Mouse (Mus musculus) retina, adult 2 months (tissue): ENCODE measurements at regions not wholly inside any gene's neighbourhood (a gene's known extent, or its start where the extent isn't known, plus 50 kb on each side); places are given as distances from the start of the nearest gene placed in this dataset.

ENCODE experiments used
- DNase-seq: peaks from one replicate; pipeline ENCODE4 v3.0.0-alpha.2; 2012; ENCODE audit warnings: low read depth, low spot score

DNA sequence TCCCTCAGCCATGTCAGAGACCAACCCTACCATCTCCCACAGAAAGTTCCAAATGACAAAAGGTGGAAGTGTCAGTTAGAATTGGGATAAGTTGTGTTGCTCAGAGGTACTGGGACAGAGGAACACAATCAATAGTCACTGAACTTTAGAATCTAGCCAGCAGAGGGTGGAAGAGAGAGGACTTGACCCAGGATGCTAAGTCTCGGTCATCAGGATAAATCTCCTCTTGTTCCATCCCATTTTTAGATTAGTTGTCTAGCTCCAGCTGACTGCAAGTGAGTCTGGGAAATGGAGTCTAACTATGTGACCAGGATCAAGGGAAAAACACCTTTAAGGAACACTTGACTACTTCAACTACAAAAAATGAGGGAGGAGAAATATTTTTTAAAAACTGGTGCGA, 91.5 kb downstream of the Fam84b start:
- no peak for DNase-seq

DNA sequence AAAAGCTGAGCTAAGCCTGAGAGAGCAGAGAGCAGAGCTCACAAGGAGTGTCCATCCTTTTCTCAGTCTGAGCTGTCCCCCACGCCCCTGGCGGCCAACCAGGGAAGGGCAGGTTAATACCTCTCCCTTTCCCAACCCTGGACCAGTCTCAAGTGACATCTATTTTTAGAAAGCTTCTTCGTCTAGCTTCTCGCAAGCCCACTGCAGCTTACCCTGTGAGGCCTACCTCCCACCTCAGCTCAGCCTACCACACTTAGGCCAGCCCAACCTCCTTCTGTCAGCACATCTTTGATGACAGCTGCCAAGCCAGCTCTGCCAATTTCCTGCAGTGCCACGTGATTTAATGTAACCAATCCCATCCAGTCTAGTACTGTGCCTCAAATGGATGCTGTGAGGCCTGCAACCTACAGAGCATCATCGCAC, 93.6 kb downstream of the Fam84b start:
- DNase-seq, result peak; percentile 6

DNA sequence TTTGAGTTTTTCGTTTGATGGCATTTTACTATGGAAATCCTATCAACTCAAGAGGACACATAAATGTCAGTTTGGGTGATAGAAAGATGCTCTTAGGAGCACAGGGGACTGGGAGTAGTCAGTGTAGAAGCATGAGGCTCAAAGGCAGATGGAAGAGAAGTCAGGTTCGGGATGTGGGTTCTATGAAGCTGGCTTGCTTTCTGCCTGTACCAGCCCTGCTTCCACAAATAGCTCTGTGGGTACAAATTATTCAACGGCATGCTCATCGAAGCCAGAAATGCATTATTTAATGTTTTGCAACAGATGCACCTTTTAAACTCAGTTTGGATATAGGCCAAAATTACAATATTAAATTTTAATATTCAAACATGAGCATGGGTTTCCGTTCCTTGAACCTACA, 99.3 kb downstream of the Fam84b start:
- no peak for DNase-seq

DNA sequence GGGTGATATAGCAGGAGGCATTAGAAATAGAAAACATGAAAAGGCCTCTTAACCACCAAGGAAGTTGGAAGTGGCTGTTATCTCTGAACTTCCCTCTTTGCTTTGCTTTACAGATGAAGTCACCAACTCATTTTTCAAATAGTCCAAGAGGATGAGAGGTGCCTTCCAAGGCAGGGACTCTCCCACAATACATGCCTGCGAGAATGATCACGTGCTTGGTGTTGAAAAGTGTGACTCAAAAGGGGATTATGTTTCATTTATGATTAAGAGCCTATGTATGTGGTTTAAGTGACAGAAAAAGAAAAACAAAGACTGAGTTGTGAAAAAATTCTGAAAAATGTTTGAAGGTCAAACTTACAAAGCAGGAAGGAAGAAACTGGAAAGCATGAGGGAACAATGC, 114.0 kb downstream of the Fam84b start:
- DNase-seq, result no peak

DNA sequence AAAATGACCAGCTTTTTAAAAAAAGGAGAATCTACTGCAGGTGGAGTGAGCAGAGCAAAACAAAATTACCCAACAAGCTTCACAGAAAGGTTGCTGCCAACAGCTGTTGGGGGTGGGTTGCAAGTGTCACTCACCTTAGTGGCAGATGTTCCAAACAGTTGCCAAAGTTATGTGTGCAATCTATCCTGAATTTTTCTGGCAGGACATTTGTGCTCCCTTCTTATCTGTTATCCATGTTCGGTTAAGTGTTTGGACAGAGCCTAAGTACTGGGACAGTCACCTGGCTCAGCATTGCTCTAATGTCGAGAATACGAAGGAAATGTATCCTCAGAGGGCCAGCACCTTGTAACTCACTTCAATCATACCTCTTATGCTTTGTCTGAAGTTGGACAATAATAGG, 115.3 kb downstream of the Fam84b start:
- DNase-seq, result no peak

DNA sequence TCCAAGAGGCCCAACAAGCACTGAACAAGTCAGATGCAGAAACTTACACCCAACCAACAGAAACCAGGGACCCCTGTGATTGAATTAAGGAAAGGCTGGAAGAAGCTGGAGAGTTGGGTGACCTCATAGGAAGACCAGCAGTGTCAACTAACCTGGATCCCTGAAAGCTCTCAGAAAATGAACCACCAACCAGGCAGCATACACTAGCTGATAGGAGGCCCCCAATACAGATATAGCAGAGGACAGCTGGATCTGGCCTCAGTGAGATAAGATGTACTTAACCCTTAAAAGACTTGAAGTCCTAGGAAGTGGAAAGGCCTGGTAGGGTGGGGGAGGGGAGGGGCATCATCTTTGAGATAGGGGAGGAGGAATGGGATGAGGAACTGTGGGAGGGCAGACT, 121.2 kb downstream of the Fam84b start:
- DNase-seq, result no peak

DNA sequence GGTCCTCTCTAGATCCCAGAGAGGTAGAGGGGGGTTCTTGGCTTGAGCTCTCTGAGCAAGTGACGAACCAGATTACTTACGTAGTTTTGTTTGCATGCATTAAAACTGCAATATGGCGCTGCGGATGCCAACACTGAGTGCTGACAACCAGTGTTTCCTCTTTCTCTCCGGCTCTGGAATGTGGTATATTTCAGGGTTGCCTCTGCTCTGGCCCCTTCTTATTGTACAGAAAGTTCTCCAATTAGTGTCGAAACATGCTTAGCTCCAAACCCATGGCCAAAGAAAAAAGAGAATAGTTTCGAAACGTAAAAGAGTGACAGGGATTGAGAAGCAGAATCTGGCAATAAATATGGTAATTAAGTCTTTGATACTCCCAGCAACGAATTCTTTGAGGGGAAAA, 124.8 kb downstream of the Fam84b start:
- no peak for DNase-seq

DNA sequence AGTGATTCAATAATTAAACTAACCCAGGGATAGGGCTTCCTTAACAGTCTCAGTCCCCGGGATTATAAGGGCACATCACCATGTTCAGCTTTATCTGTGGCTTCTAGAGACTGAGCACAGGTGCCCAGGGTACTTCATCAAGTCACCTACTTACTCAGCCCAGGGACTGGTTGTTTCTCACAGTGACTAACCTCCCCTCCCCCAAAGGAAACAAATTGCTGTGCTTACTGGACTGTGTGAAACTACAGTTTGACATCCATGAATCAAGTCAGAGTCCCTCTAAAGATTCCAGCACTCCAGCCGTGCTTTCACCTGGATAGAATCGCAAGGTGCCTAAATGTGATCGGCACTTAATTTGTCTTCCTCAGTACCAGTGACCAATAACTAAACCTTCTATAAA, 125.2 kb downstream of the Fam84b start:
- no peak for DNase-seq

DNA sequence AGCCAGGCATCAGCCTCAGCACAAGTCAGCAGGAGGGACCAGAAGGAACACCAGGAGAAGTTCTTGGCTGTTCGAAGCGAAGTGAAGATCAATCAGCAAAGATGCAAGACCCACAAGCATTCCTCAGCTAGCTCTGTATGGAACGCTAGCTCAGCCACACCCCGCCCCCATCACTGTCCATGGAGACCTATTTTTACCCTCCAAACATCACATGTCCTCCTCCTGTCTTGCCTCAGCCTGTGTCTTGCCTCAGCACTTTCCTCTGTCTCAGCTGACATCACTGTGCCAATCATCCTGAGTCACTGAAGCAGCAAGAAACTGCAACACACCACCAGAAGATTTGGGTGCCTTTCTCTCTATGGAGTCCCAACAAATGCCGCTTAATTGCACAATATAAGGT, 134.2 kb downstream of the Fam84b start:
- DNase-seq, result no peak

DNA sequence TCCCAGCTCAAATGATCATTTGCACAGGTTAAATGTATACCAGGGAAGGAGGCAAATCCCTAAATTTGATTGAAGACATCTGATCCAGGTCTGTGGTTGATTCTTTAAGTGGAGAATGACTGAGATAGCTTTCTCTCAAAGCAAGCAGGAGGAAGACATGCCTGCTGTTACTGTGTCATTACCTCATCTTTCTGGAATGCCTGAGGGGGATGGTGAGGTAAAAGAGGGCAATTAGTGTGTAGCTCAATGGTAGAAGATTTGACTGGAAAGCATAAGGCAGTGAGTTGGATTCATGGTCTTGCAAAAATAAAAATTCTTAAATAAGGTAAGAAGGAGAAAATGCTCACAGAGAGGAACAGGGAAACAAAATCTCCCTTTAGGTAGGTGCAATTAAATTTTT, 144.9 kb downstream of the Fam84b start:
- DNase-seq, result no peak

DNA sequence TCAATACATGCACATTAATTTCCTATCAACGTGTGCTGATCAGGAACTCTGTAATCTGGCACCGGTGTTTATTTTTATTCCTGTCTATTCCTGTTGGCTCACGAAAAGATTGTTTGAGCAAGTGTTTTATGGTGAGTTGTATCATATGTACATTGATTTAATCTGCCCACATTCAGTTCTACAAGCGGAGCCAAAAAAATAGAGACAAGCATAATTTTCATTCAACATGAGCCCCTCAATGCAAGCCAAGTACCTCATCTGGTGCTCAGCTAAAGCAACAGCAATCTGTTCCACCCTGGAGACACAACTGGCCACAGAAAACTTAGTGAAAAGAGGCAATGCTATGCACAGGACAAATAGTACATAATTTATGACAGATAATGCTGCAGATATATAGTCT, 147.6 kb downstream of the Fam84b start:
- DNase-seq, result no peak

DNA sequence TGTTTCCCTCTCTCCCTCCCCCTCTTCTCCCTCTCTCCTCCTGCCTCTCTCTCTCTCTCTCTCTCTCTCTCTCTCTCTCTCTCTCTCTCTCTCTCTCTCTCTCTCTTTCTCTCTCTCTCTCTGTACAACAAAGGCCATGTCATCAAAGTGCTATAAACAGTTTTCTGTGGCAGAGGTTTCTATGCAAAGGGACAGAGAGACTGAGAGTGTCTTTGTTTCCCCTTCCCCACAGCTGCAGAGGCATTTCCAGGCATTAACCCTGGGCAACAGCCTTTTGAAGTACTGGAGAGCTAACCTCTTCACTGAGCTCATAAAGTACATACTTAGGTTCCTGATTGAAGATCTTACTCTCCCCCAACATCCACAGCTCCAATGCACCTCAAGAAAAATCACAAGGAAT, 152.3 kb downstream of the Fam84b start:
- DNase-seq, result no peak

DNA sequence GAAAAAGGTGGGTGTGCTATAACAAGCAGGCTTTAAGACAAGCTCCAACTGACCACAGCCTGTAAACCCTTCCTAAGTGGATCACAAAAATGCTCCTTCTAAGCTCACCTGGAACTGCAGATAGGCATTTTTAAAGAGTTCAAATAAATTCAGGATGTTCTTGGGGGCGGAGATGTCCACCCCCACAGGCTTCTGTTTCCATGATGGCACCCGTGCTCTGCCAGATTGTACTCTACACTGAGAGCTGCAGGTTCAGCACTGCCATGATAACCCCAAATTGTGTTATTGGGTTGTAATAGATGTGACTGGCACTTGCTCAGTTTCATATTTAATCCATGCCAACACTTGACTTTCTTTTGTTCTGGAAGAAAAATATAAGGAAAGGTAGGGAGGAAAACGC, 158.8 kb downstream of the Fam84b start:
- no peak for DNase-seq

DNA sequence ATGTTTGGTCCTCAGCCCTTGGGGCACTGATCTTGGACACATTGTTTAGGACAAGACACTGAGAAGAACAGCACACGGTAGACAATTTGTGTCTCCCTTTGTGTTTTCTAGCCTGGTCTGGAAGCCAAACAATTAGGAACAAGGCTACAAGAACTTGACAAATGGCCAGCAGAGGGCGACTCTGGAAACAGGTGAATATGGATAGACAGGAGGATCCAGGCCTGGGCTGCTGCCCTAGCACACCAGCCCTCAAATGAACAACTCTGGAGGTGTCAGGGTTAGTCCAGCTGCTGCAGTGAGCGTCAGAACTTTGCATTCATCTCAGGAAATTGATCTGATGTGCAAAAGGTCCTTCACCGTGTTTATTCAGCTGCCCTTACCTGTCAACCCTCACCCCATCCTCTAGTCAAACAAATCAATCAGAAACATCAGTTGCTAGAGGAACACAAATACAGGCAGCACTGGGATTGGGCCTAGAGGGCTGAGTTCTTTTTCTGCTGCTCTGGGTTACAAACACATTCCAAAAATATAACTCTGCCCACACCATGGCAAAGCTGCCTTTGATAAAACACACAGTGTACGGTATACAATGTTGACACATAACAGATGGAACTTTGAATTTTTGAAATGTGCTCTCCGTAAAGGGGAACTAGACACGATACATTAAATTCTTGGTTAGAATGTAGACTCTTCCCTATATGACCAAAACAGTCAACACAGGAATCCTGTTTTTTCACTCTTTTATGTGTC, 159.7 kb downstream of the Fam84b start:
- no peak for DNase-seq

DNA sequence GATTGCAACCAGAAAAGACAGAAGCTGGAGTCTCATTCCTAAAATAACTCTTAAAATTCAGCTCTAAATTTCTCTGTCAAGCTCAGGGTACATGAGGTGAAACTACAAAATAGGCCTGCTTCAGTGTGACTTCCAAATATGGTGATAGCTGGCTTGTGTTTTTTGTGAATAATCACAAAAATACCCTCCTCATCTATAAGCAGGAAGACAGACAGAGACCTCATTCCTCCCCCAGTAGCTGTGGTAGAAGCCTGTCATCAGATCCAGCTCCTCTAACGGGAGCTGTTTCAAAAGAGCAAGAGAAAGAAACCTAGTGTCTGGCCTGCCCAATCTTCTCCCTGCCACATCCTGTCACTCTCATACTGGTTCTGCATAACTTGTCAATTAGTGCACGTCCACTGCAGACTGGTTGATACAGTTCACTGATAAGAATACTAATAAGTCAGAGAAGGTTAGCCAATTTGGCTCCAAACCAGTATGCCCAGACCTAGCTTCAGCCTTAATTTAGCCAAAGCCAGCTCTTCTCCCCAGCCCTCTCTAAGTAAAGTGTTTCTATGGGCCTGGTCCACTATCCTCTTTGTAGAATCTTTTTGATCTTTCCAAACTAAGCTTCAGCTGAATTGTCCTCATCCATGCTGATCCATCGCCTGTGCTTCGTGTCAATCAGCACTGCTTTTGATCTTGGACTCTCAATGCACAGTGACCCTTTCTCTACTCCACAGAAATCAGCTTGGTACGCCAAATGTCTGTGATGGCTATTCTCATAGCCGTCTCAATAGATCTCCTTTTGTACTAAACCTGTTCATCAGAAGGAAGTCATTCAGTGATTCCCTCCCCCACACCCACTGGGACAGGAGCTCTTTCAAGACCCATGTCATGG, 160.6 kb downstream of the Fam84b start:
- no peak for DNase-seq

DNA sequence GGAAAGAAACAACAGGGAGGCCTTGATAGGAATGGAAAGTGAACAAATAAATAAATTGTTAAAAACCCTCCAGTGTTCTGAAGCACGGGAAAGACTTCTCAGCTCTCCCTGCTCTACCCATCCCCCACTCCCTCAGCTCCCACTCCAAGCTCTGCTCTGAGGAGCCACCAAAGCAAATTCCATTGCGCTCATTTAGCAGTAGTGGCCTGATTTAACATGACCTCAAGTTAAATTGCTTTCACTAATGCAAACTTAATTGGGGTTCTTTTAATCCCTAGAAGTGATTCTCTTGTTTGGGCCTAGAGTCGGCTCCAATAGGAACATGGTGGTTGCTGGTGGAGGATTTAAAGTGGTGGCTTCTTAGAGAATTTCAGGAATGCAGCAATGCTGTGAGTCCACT, 161.4 kb downstream of the Fam84b start:
- no peak for DNase-seq

DNA sequence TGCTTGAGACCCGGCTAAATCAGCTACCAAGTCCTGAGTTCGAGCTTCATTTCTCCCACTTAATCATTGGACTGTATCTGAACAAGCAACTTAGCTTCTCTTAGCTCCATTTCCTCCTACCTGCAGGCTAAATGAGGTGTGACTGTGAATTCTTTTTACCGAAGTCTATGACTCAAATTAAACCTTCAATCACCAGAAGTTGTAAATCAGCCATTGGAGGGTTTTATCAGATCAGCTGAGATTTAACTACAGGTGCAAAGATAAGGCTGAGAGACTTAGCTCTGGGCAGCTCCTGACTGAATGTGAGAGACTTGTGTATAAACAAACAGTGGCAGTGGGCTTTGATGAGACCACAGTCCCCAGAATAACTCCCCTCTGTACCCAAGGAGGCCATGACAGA, 176.2 kb downstream of the Fam84b start:
- no peak for DNase-seq

DNA sequence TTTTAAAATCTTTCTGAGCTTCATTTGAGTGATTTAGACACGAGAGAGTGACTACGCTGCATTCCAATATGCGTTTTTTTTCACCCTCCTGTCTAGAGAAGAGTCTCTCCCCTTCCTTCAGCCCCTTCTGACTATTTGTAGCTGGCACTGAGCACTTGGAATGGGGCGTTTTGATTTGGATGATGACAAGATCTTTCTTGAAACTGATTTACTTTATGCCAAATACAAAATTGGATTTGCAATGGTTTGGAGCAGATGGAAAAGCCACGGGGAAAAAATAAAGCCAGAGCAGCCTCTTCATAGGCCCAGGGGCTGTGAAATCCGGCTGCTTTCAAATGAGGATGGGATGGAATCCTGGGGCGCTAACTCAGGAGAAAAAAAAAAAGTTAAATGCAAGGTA, 196.0 kb downstream of the Fam84b start:
- no peak for DNase-seq

DNA sequence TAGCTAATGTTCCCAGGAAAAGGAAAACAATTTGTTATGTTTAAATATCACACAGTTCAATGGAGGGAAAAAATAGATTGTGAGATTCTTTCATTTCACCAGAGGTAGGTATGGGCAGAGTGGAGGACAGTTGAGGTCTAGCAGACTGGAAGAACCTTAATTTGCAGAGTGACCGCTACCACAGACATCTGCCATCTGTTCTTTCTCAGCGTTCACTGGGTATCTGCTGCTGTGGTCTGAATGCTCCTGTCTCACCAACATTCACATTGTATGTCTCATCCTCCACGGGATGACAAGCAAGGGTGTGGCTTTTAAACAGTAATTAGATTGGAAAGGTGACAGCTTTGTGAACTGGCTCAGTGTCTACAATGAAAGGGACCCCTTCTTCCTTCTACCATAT, 198.5 kb downstream of the Fam84b start:
- DNase-seq, result no peak

DNA sequence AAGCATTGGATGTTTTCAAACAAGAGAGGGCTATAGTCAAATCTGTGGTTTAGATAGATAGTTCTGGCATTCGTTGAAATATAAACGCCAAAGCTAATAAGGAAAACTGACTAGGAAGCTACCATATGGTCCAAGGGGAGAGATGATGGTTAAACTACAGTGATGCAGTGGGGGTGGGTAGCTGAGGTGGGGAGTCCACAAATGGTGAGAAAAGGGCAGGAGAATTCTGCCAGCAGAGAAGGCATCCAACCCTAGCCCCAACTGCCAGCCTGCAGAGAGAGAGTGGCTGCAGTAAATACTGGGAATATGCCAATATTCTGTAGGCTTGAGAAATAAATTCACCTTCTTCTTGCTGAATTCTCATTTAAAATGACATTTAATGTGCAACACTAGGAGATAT, 204.3 kb downstream of the Fam84b start:
- DNase-seq, result no peak

DNA sequence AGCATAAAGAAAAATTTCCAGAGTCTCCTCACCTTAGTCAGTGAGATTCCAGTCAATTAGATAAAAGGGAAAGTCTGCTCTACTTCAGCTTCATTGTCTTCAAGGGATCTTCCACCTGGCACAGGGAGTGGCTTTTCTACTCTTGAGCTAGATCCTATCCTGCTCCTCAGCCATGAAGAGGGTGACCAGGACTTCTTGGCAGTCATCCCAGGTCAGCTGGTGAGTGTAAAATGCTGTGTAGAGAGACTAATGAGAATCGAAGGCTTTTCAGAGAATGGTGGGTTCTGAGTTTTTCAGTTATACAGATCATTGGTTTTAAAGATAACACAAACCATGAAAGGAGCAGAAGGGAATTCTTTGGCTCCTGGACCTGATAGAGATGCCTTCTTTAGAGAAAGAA, 211.8 kb downstream of the Fam84b start:
- DNase-seq, result no peak

DNA sequence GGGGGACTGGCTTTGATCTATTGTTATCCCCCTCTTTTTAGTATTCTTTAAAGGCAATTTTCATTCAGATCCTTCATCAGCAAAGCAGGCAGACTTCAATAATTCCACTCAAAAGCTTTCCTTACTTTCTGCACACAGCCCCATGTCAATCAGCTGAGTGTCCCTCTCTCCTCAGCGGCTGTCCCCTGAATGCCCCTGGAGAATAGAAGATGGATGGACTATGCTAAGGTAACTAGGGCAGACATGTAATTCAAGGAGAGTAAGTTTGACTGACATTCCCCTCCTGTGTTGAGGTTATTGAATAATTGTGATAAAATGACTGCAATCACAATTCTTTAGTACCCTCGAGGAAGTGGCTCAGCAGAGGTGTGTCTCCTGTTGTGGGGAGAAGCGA, 220.1 kb downstream of the Fam84b start:
- DNase-seq, result no peak

DNA sequence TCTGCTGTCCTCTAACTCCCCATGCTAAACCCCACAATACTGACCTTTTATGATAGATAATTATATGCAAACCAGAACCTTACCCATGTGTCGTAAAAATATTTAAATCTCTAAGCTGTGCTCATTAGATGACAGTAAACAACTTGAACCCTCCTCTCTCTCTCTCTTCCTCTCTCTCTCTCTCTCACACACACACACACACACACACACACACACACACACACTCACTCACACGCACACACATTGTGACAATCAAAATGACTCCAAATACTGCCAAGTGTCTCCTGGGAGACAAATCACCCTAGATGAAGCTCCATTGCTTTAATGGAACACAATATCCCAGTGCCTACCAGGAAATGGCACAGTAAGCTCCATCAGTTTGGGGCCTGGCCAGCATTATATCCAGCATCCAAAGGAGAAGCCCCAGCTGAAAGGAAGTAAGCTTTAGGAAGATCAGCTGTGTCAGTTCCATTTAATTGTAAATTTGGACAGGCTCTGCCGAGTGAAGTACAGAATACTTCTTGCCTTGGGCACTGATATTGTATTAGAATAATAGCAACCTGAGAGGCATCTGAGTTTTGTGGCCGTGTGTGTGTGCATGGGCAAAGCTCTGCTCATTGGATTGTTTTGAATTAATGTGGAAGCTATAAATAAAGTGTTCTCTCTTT, 220.7 kb downstream of the Fam84b start:
- no peak for DNase-seq
